Mouse (Mus musculus) limb, embryonic 11.5 days (tissue): ENCODE measurements at regions not wholly inside any gene's neighbourhood (a gene's known extent, or its start where the extent isn't known, plus 50 kb on each side); places are given as distances from the start of the nearest gene placed in this dataset.

Experiments
- ATAC-seq: fragments of 200-750 bp; cut with Nextera tagmentation; 2 replicates; pipeline ENCODE4 v1.8.0; 2017; ENCODE audit warnings: low read depth; ENCODE audit not compliant: insufficient number of reproducible peaks, low FRiP score, low TSS enrichment
- DNase-seq: peaks from one replicate; pipeline ENCODE4 v3.0.0-alpha.2; 2015; ENCODE audit warnings: low spot score
- H3K27ac ChIP-seq: fragments of 300-500 bp; sonication (generic); replicated peaks from 2 replicates; pipeline ENCODE4 v1.5.1; 2014; ENCODE audit warnings: low read depth, mild to moderate bottlenecking, low read length
- H3K27me3 ChIP-seq: fragments of 300-500 bp; sonication (generic); 2 replicates; pipeline ENCODE4 v1.6.1; 2014; ENCODE audit warnings: mild to moderate bottlenecking, low read length, mixed read lengths; ENCODE audit not compliant: control insufficient read depth, insufficient read depth
- H3K36me3 ChIP-seq: fragments of 300-500 bp; sonication (generic); 2 replicates; pipeline ENCODE4 v1.6.1; 2014; ENCODE audit warnings: mild to moderate bottlenecking, low read length, moderate library complexity, mixed read lengths; ENCODE audit not compliant: control insufficient read depth, insufficient read depth
- H3K4me1 ChIP-seq: fragments of 300-500 bp; sonication (generic); 2 replicates; pipeline ENCODE4 v1.6.1; 2014; ENCODE audit warnings: low read length, mixed read lengths; ENCODE audit not compliant: control insufficient read depth, insufficient read depth
- H3K4me2 ChIP-seq: fragments of 300-500 bp; sonication (generic); 2 replicates; pipeline ENCODE4 v1.6.1; 2014; ENCODE audit warnings: low read depth, mild to moderate bottlenecking, moderate library complexity; ENCODE audit not compliant: severe bottlenecking
- H3K4me3 ChIP-seq: fragments of 300-500 bp; sonication (generic); 2 replicates; pipeline ENCODE4 v1.5.1; 2014; ENCODE audit warnings: low read depth, low read length
- H3K9ac ChIP-seq: fragments of 300-500 bp; sonication (generic); 2 replicates; pipeline ENCODE4 v1.6.1; 2014; ENCODE audit warnings: mild to moderate bottlenecking, low read length
- H3K9me3 ChIP-seq: fragments of 300-500 bp; sonication (generic); 2 replicates; pipeline ENCODE4 v1.6.1; 2016; ENCODE audit warnings: low read length; ENCODE audit not compliant: control insufficient read depth
- WGBS: fragments of 180-500 bp; shearing (Covaris S2); extraction: QIAGEN DNeasy Blood & Tissue Kit; methylation state at CpG from one replicate; pipeline ENCODE4 v1.1.7; 2014; 5-methylcytosine and 5-hydroxymethylcytosine counted together

GRCm38 (mm10) chr8:15334532-15334931, 288.7 kb upstream of the BB014433 start:
- Histone ChIP-seq H3K4me3 (no peak overlapping the region), H3K4me2 (no peak overlapping the region), H3K4me1 (no peaks in the 10 kb centered on the region), H3K27ac (no peak overlapping the region), H3K9me3 (no peaks in the 10 kb centered on the region), H3K27me3 (no peaks in the 10 kb centered on the region), H3K36me3 (no peaks in the 10 kb centered on the region), H3K9ac (no peak overlapping the region)
- 87% methylated on average over 4 of the region's 4 CpGs for WGBS
- ATAC-seq (no peak), DNase-seq (no peak)

- Histone ChIP-seq H3K4me2 (no peak overlapping the region), H3K4me3 (no peak overlapping the region), H3K9ac (no peak overlapping the region), H3K27me3 (no peaks in the 10 kb centered on the region), H3K4me1 (no peaks in the 10 kb centered on the region), H3K27ac (no peak overlapping the region), H3K36me3 (no peaks in the 10 kb centered on the region), H3K9me3 (no peaks in the 10 kb centered on the region)
- DNase-seq (no peak), ATAC-seq (no peak)
- WGBS = 48% methylated on average over 5 of the region's 5 CpGs
Measured at GRCm38 (mm10) chr8:15327312-15327711, 281.4 kb upstream of the BB014433 start.

DNA sequence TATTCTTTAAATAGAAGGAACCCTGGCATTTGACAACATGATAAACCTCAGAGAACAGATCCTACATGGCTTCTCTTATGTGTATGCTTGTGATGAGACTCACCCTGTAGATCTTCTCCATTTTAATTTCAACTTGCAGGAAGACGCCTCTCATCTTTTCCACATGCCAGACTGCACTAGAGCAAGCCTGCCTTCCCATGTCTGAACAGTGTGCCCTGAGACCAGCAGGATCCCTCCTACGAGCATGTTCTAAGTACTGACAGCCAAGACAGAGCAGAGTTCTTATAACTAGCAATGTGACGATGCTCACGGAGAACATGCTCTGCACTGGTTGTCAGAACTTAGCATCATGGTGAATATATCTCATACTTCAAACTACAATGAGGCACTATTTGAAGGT, 277.5 kb upstream of the BB014433 start:
- no peaks in the 10 kb centered on the region for H3K27me3 ChIP-seq
- DNase-seq (no peak), ATAC-seq (no peak)
- no peak overlapping the region for H3K4me2 ChIP-seq
- no peaks in the 10 kb centered on the region for H3K4me1 ChIP-seq
- no peak overlapping the region for H3K4me3 ChIP-seq
- no peaks in the 10 kb centered on the region for H3K36me3 ChIP-seq
- 89% methylated on average over 4 of the region's 4 CpGs for WGBS
- no peak overlapping the region for H3K27ac ChIP-seq
- H3K9ac ChIP-seq = no peak overlapping the region
- no peaks in the 10 kb centered on the region for H3K9me3 ChIP-seq

DNA sequence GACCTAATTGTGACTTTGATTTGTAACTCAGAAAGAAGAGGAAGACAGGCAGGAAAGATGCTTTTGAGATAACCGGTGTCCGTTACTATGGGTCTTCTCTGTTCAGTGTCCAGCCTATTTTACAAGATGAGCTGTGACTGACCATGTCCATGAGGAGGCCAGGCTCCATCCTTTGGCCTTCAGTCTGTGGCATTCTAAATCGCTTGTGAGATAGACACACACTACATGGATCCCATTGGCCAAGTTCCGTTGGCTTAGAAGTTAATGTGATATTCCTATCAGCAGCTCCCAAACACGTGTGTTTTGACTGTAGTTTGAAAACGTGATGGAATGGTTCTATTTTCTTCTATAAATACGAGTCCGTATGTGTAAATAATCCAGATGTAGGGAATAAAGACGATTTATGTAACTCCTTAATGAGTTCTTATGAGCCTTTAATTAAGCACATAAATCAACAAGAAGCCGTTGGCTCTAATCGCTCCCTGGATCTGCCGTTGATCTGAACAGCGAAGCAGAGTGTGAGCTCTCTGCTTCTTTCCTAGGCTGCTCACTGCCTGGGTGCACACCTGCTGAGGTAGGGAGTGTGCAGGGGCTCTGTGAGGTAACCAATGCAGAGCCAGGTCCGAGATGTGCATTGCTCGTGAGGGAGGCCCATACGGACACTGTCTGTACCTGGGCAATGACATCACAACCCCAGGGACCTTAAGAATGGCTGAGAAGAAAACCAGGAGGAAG, 272.4 kb upstream of the BB014433 start:
- DNase-seq (no peak), ATAC-seq (no peak)
- WGBS = 45% methylated on average over 16 of the region's 16 CpGs
- no peaks in the 10 kb centered on the region for H3K27me3 ChIP-seq
- H3K4me2 ChIP-seq = no peak overlapping the region
- H3K9me3 ChIP-seq = no peaks in the 10 kb centered on the region
- no peak overlapping the region for H3K27ac ChIP-seq
- H3K9ac ChIP-seq = no peak overlapping the region
- no peaks in the 10 kb centered on the region for H3K36me3 ChIP-seq
- H3K4me3 ChIP-seq = no peak overlapping the region
- H3K4me1 ChIP-seq = no peaks in the 10 kb centered on the region

GRCm38 (mm10) chr8:15313481-15313880, 267.6 kb upstream of the BB014433 start:
- H3K4me1 ChIP-seq = no peaks in the 10 kb centered on the region
- no peak for ATAC-seq

GRCm38 (mm10) chr8:15311509-15311908, 265.6 kb upstream of the BB014433 start:
- Histone ChIP-seq H3K4me2 (no peak overlapping the region), H3K27ac (no peak overlapping the region), H3K4me3 (no peak overlapping the region), H3K27me3 (no peaks in the 10 kb centered on the region), H3K9ac (no peak overlapping the region), H3K9me3 (no peaks in the 10 kb centered on the region), H3K4me1 (no peaks in the 10 kb centered on the region), H3K36me3 (no peaks in the 10 kb centered on the region)
- no peak for DNase-seq
- ATAC-seq = no peak
- 87% methylated on average over 4 of the region's 4 CpGs for WGBS

More at GRCm38 (mm10) chr8:15313481-15313880, 267.6 kb upstream of the BB014433 start:
- no peaks in the 10 kb centered on the region for H3K27me3 ChIP-seq
- no peaks in the 10 kb centered on the region for H3K9me3 ChIP-seq
- H3K4me3 ChIP-seq = no peak overlapping the region
- H3K36me3 ChIP-seq = no peaks in the 10 kb centered on the region
- WGBS = 80% methylated on average over 5 of the region's 5 CpGs
- no peak overlapping the region for H3K4me2 ChIP-seq
- no peak overlapping the region for H3K27ac ChIP-seq
- no peak for DNase-seq
- H3K9ac ChIP-seq = no peak overlapping the region

DNA sequence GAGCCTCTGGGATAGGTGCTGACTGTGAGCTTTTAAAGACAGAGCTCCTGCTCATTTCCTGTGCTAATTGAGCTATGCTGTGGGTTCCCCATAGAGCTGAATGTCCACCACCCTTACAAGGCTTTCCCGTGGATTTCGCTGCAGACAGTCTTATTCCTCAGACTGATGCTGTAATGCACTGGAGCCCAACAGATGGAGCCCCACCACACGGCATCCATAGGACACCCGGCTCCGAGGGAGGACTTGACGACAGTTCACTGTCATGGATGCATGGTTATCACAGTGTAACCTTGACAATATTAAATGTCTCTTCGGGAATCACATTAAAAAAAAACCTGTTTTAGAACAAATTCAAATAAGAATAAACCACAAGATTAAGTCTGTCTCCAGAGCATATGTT, 265.2 kb upstream of the BB014433 start:
- H3K27ac ChIP-seq = no peak overlapping the region
- H3K4me2 ChIP-seq = no peak overlapping the region
- H3K27me3 ChIP-seq = no peaks in the 10 kb centered on the region
- ATAC-seq = no peak
- WGBS = 76% methylated on average over 7 of the region's 7 CpGs
- no peaks in the 10 kb centered on the region for H3K4me1 ChIP-seq
- H3K9ac ChIP-seq = no peak overlapping the region
- no peaks in the 10 kb centered on the region for H3K36me3 ChIP-seq
- H3K4me3 ChIP-seq = no peak overlapping the region
- no peaks in the 10 kb centered on the region for H3K9me3 ChIP-seq
- no peak for DNase-seq

- DNase-seq = no peak
- WGBS = 82% methylated on average over 2 of the region's 2 CpGs
- no peak for ATAC-seq
- Histone ChIP-seq H3K4me3 (no peak overlapping the region), H3K27ac (no peak overlapping the region), H3K36me3 (no peaks in the 10 kb centered on the region), H3K9ac (no peak overlapping the region), H3K4me1 (no peaks in the 10 kb centered on the region), H3K27me3 (no peaks in the 10 kb centered on the region), H3K4me2 (no peak overlapping the region), H3K9me3 (no peaks in the 10 kb centered on the region)
Measured at GRCm38 (mm10) chr8:15304143-15304677, 258.3 kb upstream of the BB014433 start.

GRCm38 (mm10) chr8:15273775-15274174, 227.9 kb upstream of the BB014433 start:
- no peaks in the 10 kb centered on the region for H3K9me3 ChIP-seq
- 50% methylated on average over 5 of the region's 5 CpGs for WGBS

More at GRCm38 (mm10) chr8:15273775-15274174, 227.9 kb upstream of the BB014433 start:
- no peaks in the 10 kb centered on the region for H3K4me1 ChIP-seq
- H3K36me3 ChIP-seq = no peaks in the 10 kb centered on the region
- no peak overlapping the region for H3K4me2 ChIP-seq
- no peak overlapping the region for H3K9ac ChIP-seq
- ATAC-seq = no peak
- no peak overlapping the region for H3K4me3 ChIP-seq
- H3K27me3 ChIP-seq = no peaks in the 10 kb centered on the region
- DNase-seq = no peak
- H3K27ac ChIP-seq = no peak overlapping the region
